Mouse (Mus musculus) monocyte, adult 5-6 weeks (primary cell): Measurements from ENCODE around the gene Nfkbil1. TPM values are rescaled to one million over a fixed set of nuclear protein-coding genes. Genes with fewer than 3 reads are reported as not detected.
A peak's percentile ranks its signal among the peaks of the same experiment; 100 is the strongest.

Experiments used
- ATAC-seq: fragments of 153-309, 156-312 bp; replicated peaks from 2 replicates; pipeline ENCODE4 v1.8.0; 2017; ENCODE audit warnings: mild to moderate bottlenecking; ENCODE audit not compliant: low TSS enrichment, insufficient number of reproducible peaks, severe bottlenecking, poor library complexity, low FRiP score
- total RNA-seq: library from RNA; stranded (forward); fragments of 200-1000, 200-491, 200-594 nt; gene quantifications from 3 replicates; pipeline ENCODE4 v1.2.3, GENCODE M21; 2017

Nfkbil1 gene
- total RNA-seq, 1 experiment from 2014 or later, result 5.1 TPM

GRCm38 (mm10) chr17:35218516-35219193 is 16.9 kb downstream of the Nfkbil1 start:
- ATAC-seq, result peak; percentile 50

DNA sequence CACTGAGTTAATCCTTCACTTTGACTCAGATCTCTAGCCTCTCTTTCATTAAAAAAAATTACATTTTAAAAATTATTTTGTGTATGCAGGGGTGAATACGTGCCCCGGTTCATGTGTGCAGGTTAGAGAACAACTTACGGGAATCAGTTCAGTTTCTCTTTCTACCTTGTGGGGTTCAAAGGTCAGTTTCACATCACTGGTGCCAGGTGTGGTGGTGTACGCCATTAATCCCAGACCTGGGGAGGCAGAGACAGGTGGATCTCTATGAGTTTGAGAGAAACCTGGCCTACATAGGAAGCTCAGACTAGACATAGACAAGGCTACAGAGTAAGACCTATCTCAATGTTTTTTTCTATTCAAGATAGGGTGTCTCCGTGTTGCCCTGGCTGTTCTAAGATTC is 22.5 kb downstream of the Nfkbil1 start:
- no peak for ATAC-seq

- ATAC-seq, result no peak
Observed at GRCm38 (mm10) chr17:35210593-35210992, 25.0 kb downstream of the Nfkbil1 start.

DNA sequence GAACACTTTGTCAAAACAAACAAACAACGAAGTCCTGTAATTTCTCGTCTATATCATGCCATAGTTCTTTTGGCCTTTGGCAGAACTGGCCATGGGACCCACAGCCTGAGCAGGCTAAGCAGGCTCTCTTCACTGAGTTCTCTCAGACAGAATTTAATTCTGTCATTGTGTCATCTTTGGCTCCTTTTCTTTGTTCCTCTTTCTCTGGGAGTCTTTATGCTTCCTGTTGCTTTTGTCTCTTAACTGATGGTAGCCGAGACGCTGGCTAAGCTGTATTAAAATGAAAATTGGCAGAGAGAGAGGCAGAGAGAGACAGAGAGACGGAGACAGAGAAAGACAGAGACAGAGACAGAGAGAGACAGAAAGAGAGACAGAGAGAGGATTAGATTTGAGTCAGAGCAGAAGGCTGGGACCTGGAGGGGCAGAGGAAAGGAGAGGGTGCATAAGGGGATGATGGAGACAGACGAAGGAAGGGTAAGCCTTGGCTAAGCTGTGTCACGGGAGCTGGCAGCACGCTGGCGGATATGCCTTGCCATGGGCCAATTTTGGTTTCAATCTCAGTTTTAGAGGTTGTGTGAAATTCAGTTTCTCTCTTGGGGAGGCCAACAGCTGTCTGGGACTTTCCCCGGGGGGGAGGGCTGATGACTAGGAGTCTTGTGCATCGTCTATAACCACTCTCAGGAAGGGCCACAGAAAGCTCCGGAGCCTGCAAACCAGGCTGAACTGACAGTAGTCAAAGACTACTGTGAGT is 25.6 kb downstream of the Nfkbil1 start:
- ATAC-seq, result peak; percentile 95

GRCm38 (mm10) chr17:35205380-35205769 is 30.2 kb downstream of the Nfkbil1 start:
- ATAC-seq, result no peak

DNA sequence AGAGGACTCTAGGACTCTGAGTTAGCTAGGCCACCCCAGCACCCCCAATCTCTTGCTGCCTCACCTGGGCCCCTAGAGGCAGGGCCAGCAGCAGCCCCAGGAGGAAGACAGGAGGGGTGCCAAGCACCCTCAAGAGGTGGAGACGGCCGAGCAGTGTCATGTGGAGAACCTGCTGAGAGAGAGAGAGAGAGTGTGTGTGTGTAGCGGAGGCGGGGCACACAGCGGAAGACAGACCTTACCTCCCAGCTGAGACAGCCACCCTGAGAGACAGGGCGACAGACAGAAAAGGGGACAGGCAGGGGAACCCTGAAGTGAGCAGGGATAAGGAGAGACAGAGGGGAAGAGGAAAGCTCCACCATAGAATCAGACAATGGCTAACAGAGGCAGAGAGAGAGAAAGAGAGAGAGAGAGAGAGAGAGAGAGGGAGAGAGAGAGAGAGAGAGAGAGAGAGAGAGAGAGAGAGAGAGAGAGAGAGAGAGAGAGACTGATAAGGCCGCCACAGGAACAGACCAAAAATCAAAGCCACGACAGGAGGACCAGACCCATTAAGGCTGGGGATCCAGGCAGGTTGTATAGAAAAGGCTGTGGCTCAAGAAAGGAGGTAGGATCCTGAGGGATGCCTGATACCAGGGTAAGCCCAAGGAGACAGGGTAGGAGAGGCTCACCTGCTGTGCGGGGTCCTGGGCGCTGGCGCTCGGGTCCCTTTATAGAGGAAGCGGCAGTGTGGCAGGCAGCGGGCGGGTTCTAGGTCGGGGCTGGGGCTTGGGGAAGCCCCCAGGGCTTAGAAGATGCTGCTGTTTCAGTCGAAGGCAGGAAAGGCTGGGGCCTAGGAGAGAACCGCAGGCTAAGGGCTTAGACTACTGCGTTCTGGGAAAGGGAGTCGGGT is 30.9 kb downstream of the Nfkbil1 start, which contains the start of gene Lta:
Gene Lta (minus strand): TSS at position 858 of the 886 bp plus-strand sequence.
- no peak for ATAC-seq

DNA sequence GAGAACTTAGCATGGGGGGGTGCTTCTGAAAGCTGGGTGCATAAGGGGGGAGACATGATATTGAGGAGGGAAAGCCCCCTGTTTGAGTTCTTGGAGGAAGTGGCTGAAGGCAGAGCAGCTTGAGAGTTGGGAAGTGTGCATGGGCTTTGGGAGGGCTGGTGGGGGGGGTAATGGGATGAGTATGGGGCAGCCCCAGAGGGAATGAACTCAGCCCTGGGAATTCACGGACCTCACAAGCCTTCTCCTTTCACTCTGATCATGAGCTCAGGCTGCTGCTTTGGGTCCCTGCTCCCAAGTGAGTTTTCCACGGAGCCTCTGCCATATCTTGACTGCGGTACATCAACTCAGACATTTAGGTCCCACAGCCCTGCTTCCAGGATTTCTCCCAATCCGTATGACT is 33.1 kb downstream of the Nfkbil1 start:
- no peak for ATAC-seq

DNA sequence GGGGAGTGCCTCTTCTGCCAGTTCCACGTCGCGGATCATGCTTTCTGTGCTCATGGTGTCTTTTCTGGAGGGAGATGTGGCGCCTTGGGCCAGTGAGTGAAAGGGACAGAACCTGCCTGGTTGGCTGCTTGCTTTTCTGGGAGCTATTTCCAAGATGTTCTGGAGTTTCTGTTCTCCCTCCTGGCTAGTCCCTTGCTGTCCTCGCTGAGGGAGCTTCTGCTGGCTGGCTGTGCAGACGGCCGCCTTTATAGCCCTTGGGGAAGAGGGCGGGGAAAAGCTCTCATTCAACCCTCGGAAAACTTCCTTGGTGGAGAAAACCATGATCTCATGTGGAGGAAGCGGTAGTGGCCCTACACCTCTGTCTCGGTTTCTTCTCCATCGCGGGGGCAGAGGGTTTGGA is 33.8 kb downstream of the Nfkbil1 start, which contains the start of gene Tnf:
Gene Tnf (minus strand): TSS at position 221 of the 400 bp plus-strand sequence.
- ATAC-seq, result peak; percentile 62

DNA sequence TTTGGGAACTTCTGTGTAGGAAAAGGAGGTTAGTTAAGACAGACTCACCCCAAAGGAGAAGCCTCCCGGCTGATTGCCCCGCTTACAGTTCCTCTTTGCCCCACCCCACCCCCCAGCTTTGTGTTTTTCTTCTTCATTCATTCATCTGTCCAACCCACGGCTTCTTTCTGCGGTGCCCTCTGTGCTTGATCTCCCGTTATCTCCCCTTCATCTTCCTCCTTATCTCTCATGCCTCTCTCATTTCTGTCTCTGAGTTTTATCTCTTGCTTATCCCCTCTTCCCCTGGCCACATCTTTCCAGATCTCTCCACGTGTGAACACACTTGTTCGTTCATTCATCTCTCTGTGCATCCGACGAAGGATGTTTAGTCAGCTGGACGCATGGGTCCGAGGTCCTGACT is 34.5 kb downstream of the Nfkbil1 start:
- no peak for ATAC-seq

DNA sequence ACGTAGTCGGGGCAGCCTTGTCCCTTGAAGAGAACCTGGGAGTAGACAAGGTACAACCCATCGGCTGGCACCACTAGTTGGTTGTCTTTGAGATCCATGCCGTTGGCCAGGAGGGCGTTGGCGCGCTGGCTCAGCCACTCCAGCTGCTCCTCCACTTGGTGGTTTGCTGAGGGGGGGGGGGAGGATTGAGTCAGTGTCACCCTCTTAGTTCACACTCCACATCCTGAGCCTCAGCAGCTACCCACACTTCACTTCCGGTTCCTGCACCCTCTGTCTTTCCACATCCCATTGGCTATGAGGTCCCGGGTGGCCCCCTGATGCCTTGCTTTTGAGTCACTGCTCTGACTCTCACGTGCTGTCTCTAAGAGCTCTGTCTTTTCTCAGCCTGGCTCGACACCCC is 35.2 kb downstream of the Nfkbil1 start:
- ATAC-seq, result peak; percentile 85

GRCm38 (mm10) chr17:35198946-35199345 is 36.6 kb downstream of the Nfkbil1 start:
- ATAC-seq, result no peak

DNA sequence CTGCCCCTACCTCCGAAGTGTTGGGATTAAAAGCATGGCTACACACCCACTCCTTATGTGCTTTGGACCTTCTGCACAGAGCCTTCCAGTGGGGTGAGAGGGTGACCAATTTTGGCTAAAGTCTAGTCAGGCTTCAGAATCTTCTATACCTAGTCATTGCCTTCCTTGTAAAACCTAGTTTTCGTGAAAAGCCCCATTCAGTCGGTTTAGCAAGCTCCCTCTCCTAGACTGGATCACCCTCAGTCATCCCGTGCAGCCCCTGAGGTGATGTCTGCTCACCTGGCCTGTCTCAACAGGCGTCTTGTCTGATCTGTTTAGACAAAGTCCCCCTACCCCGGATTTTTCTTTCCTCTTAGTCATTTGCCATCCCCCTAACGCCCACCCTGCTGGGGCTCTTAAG is 37.6 kb downstream of the Nfkbil1 start:
- no peak for ATAC-seq

- no peak for ATAC-seq
Observed at GRCm38 (mm10) chr17:35197126-35197525, 38.5 kb downstream of the Nfkbil1 start.

DNA sequence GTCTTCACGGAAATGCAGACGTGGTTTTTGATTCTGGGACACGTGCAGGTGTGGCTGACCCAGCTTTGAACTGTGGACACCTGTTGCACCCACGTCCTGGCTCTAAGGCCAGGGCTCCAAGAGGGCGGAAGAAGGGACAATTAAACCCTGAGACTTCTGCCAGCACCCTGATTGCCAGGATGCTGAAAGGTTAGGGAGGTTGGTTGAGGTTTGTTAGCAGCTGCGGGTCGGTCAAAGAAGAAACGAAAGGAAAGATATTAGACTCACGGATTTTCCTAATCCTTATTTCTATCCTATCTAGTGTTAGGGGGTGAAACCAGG is 39.3 kb downstream of the Nfkbil1 start:
- ATAC-seq, result no peak

DNA sequence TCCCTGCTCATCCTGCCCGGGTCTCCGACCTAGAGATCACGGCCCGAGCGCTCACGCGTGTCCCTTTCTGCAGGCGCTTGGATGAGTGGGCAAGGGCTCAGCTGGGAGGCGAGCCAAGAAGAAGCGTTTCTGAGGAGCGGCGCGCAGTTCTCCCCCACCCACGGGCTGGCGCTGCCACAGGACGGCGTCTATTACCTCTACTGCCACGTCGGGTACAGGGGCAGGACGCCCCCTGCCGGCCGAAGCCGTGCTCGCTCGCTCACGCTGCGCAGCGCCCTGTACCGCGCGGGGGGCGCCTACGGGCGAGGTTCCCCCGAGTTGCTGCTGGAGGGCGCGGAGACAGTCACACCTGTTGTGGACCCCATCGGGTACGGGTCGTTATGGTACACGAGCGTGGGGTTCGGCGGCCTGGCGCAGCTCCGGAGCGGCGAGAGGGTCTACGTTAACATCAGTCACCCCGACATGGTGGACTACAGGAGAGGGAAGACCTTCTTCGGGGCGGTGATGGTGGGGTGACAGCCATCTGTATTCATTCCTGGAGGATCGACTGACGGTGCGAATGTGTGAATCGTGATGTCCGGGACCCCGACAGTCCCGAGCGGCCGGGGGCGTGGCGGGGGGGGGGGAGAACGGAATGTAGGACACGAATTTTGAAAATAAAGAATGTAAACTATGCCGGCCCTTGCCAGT is 39.8 kb downstream of the Nfkbil1 start:
- peak; percentile 60 for ATAC-seq

GRCm38 (mm10) chr17:35194844-35195630 is 40.6 kb downstream of the Nfkbil1 start:
- peak; percentile 11 for ATAC-seq

- ATAC-seq, result no peak
Observed at GRCm38 (mm10) chr17:35193881-35194843, 41.4 kb downstream of the Nfkbil1 start, which contains the start of gene Ltb. Gene Ltb, plus strand, starts transcription at chr17:35194439.
